Mouse (Mus musculus): ENCODE measurements around the gene Wars. TPM values are rescaled to one million over a fixed set of nuclear protein-coding genes. Genes with fewer than 3 reads are reported as not detected.

Wars gene
- polyA plus RNA-seq, 1 experiment from 2014 or later: 128 TPM

DNA sequence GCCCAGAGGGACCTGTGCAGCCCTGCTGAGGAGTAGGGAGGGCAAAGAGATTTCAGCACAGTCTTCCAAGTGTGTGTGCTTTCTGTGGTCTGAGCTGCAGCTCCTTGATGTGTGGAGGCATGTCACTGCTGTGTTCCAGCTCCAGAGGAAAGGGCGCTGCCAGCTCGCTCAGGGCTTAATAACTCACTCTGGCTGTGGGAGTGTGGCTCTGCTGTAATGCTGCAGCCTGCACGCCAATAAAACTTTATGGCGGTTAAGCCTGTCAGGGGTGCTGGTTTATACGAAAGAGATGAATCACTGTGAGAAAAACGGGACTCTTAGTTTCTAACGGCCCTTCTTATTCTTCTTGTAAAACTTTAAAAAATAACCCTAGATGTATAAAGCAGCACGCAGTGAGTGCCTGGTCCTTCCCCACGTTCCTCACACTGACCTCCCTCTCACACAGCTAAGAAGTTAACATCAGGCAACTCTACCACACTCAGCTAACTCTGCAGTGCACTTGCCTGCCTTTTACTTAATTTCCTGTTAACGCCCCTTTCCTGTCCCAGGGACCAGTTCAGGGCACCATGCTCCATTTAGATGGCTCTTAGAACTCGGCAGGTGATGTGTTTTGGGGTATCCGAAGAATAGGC is 20.9 kb upstream of the Wars start:
- Histone ChIP-seq H3K9me3 (ENCODE audit: control insufficient read depth, low read length) (no peaks in the 10 kb centered on the region), H3K27ac (ENCODE audit: low read depth, low read length) (peak overlapping the region; percentile 32; the same call in 1 of the 2 replicates), H3K4me3 (ENCODE audit: low read depth, low read length) (no peak overlapping the region), H3K27me3 (ENCODE audit: control insufficient read depth, insufficient read depth, low read length) (no peaks in the 10 kb centered on the region), H3K4me1 (ENCODE audit: control insufficient read depth, insufficient read depth, low read length) (peaks cover 45% of the 10 kb centered on the region), H3K4me2 (no peak overlapping the region), H3K9ac (ENCODE audit: low read length) (no peak overlapping the region), H3K36me3 (ENCODE audit: control insufficient read depth, insufficient read depth, low read length) (no peaks in the 10 kb centered on the region)
- DNase-seq (ENCODE audit: low spot score, missing footprints) (no peak), ATAC-seq (ENCODE audit: low FRiP score) (no peak)
- 73% methylated on average over 12 of the region's 12 CpGs for WGBS

DNA sequence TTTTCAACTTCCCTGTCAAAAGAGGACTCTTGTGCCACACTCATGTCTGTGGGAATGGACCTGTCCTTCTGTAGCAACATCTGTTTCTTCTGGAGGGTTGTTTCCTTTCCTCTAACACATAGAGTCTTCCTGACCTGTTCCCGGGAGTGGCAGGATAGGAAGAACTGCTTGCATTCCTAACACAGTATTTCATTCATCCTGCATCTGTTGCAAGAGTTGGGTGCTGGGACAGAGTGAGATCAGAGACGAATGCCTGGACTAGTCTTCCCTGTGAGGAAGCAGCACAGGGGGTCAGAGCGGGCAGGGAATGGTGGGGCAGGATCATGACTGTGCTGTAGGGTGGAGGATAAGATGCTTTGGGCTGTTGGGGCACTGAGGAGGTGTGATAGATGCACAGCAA is 20.2 kb upstream of the Wars start:
- 0 out of 2 replicates have a peak overlapping the region, but pooled peaks have one; percentile 32 for H3K27ac ChIP-seq (ENCODE audit: low read depth, low read length)
- peaks cover 45% of the 10 kb centered on the region for H3K4me1 ChIP-seq (ENCODE audit: control insufficient read depth, insufficient read depth, low read length)
- DNase-seq (ENCODE audit: low spot score, missing footprints) (no peak), ATAC-seq (ENCODE audit: low FRiP score) (no peak)
- no peak overlapping the region for H3K4me2 ChIP-seq
- no peaks in the 10 kb centered on the region for H3K27me3 ChIP-seq (ENCODE audit: control insufficient read depth, insufficient read depth, low read length)
- no peak overlapping the region for H3K9ac ChIP-seq (ENCODE audit: low read length)
- no peaks in the 10 kb centered on the region for H3K9me3 ChIP-seq (ENCODE audit: control insufficient read depth, low read length)
- no peaks in the 10 kb centered on the region for H3K36me3 ChIP-seq (ENCODE audit: control insufficient read depth, insufficient read depth, low read length)
- H3K4me3 ChIP-seq (ENCODE audit: low read depth, low read length): no peak overlapping the region
- 59% methylated on average over 3 of the region's 3 CpGs for WGBS

DNA sequence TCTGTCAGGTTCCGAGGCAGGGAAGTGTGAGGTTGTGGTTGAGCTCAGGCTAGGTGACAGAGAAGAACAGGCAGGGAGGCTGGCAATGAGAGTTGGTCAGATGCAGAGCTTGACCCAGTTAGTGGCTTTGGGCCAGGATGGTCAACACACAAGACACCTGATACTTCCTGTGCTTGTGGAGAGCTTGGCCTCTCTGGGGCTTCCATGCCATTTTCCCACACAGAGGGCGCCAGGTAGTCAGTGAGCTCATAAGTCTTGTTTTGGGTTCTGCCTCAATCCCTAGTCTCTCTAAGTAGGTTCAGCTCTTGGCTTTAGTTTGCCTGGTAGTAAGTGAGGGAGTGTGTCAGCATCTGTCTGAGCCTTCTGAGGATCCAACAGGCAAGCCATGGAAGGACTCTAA is 18.5 kb upstream of the Wars start:
- Histone ChIP-seq H3K27ac (ENCODE audit: low read depth, low read length) (no peak overlapping the region), H3K4me3 (ENCODE audit: low read depth, low read length) (no peak overlapping the region), H3K4me1 (ENCODE audit: control insufficient read depth, insufficient read depth, low read length) (peaks cover 41% of the 10 kb centered on the region), H3K9me3 (ENCODE audit: control insufficient read depth, low read length) (no peaks in the 10 kb centered on the region), H3K36me3 (ENCODE audit: control insufficient read depth, insufficient read depth, low read length) (no peaks in the 10 kb centered on the region), H3K4me2 (no peak overlapping the region), H3K27me3 (ENCODE audit: control insufficient read depth, insufficient read depth, low read length) (no peaks in the 10 kb centered on the region), H3K9ac (ENCODE audit: low read length) (no peak overlapping the region)
- WGBS: 81% methylated on average over 2 of the region's 2 CpGs
- DNase-seq (ENCODE audit: low spot score, missing footprints): no peak
- ATAC-seq (ENCODE audit: low FRiP score): no peak

DNA sequence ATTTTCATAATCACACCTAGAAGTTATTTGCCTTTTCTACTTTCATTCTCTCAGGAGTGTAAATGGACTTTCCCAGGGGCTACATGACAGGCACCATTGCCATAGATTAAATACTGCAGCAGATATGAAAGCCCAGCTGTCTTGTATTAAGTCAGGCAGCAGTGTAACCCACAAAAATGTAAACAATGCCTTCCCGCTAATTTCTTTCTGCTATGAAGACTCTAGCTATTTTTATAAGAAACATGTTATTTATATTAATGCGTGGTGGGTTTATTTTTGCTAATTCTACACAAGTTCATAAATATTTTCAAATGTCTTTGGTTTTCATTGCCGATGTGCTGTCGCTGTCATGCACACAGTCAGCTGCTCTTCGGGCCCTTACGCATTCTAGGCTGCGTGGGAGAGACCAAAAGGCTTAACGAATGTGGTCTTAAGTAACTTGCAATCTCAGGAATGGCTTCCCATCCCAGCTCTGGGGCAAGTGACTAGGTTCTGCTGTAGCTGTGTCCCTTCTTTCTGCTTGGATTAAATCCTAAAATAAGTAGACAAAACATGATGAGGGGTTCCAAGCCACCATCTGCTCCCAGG is 16.0 kb upstream of the Wars start:
- H3K27me3 ChIP-seq (ENCODE audit: control insufficient read depth, insufficient read depth, low read length): no peaks in the 10 kb centered on the region
- H3K36me3 ChIP-seq (ENCODE audit: control insufficient read depth, insufficient read depth, low read length): no peaks in the 10 kb centered on the region
- DNase-seq (ENCODE audit: low spot score, missing footprints) (no peak), ATAC-seq (ENCODE audit: low FRiP score) (no peak)
- 84% methylated on average over 8 of the region's 8 CpGs for WGBS
- H3K4me1 ChIP-seq (ENCODE audit: control insufficient read depth, insufficient read depth, low read length): peaks cover 36% of the 10 kb centered on the region
- no peak overlapping the region for H3K9ac ChIP-seq (ENCODE audit: low read length)
- no peak overlapping the region for H3K4me2 ChIP-seq
- H3K4me3 ChIP-seq (ENCODE audit: low read depth, low read length): no peak overlapping the region
- peak overlapping the region; percentile 60 for H3K27ac ChIP-seq (ENCODE audit: low read depth, low read length)
- H3K9me3 ChIP-seq (ENCODE audit: control insufficient read depth, low read length): no peaks in the 10 kb centered on the region

DNA sequence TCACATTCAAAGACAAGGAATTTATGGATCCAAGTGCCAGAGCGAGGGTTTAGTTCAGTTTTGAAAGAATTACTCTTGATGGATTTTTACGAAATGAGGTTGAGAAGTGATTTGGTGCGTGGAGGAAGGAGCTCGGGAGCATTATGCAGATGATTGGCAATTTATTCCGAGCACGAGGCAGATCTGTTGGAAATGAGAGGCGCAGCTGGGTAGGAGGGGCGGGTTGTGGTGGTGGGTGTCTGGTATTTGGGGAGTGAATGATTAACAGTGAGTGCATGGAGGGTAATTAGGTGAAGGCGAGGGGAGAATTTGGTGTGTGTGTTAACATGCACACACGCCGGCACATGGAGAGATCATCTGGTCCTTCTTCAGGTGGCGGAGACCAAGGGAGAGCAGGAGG is 12.4 kb upstream of the Wars start:
- DNase-seq (ENCODE audit: low spot score, missing footprints): no peak
- peak; percentile 25; the same call in 1 of the 2 replicates for ATAC-seq (ENCODE audit: low FRiP score)
- Histone ChIP-seq H3K9me3 (ENCODE audit: control insufficient read depth, low read length) (no peaks in the 10 kb centered on the region), H3K9ac (ENCODE audit: low read length) (no peak overlapping the region), H3K36me3 (ENCODE audit: control insufficient read depth, insufficient read depth, low read length) (no peaks in the 10 kb centered on the region), H3K27me3 (ENCODE audit: control insufficient read depth, insufficient read depth, low read length) (no peaks in the 10 kb centered on the region), H3K27ac (ENCODE audit: low read depth, low read length) (peak overlapping the region; percentile 76), H3K4me3 (ENCODE audit: low read depth, low read length) (no peak overlapping the region), H3K4me2 (no peak overlapping the region), H3K4me1 (ENCODE audit: control insufficient read depth, insufficient read depth, low read length) (peaks cover 23% of the 10 kb centered on the region)
- WGBS: 61% methylated on average over 12 of the region's 12 CpGs

DNA sequence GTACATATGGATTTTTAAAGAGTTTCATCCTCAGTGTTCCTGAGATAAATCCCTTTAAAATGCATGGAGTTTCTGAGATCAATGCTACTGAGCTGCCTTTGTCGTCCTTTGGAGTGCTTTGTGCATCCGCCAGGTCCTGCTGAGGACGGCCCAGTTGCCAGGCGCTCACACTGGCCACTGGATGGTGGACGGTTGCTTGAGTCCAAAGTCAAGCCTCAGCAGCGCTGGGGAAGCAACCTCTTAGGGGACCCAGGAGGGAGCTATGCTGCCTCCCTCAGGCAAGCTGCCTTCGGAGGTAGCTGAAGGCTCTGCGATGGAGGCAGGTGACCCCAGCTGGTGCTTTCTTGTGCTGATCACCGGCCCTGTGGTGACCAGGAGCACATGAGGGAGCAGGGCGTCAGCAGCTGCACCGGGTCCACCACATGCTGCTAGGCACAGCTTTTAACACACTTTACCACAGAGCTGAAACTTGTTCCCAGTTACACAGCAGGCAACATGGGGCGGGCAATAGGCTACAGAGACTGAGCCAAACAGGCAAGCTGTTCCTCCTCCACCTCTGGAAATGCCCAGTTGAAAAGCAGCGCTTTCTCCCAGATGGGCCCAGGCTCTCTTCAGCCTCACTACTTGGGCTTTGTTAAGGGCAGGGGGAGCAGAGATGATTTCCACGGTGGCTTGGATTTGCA is 11.8 kb upstream of the Wars start:
- no peaks in the 10 kb centered on the region for H3K36me3 ChIP-seq (ENCODE audit: control insufficient read depth, insufficient read depth, low read length)
- WGBS: 21% methylated on average over 14 of the region's 14 CpGs
- no peak overlapping the region for H3K4me3 ChIP-seq (ENCODE audit: low read depth, low read length)
- H3K4me1 ChIP-seq (ENCODE audit: control insufficient read depth, insufficient read depth, low read length): peaks cover 23% of the 10 kb centered on the region
- H3K9me3 ChIP-seq (ENCODE audit: control insufficient read depth, low read length): no peaks in the 10 kb centered on the region
- peak; percentile 54 for ATAC-seq (ENCODE audit: low FRiP score)
- no peak overlapping the region for H3K9ac ChIP-seq (ENCODE audit: low read length)
- DNase-seq (ENCODE audit: low spot score, missing footprints): peak; percentile 93
- H3K4me2 ChIP-seq: no peak overlapping the region
- no peaks in the 10 kb centered on the region for H3K27me3 ChIP-seq (ENCODE audit: control insufficient read depth, insufficient read depth, low read length)
- H3K27ac ChIP-seq (ENCODE audit: low read depth, low read length): peak overlapping the region; percentile 76

DNA sequence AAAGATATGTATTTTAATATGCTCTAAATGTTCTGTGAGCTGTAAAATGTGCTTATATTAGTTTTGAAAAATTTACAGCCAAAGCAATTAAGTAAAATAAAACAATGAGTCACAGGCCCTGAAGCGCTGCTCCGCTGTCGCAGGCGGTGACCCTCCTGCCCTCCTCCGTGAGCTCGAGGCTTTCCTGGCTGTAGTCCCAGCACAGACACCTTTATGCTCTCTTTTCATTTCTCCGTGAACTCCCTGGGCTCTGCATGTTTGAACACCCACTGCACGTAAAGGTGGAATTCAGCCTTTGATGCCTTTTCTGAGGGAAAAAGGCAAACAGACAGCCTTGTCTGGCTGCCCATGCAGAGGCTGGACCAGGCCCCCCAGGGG is 10.3 kb upstream of the Wars start:
- H3K4me1 ChIP-seq (ENCODE audit: control insufficient read depth, insufficient read depth, low read length): peaks cover 23% of the 10 kb centered on the region
- H3K4me3 ChIP-seq (ENCODE audit: low read depth, low read length): no peak overlapping the region
- H3K9ac ChIP-seq (ENCODE audit: low read length): no peak overlapping the region
- H3K27me3 ChIP-seq (ENCODE audit: control insufficient read depth, insufficient read depth, low read length): no peaks in the 10 kb centered on the region
- ATAC-seq (ENCODE audit: low FRiP score): no peak
- no peak for DNase-seq (ENCODE audit: low spot score, missing footprints)
- no peaks in the 10 kb centered on the region for H3K36me3 ChIP-seq (ENCODE audit: control insufficient read depth, insufficient read depth, low read length)
- H3K9me3 ChIP-seq (ENCODE audit: control insufficient read depth, low read length): no peaks in the 10 kb centered on the region
- no peak overlapping the region for H3K27ac ChIP-seq (ENCODE audit: low read depth, low read length)
- no peak overlapping the region for H3K4me2 ChIP-seq
- 64% methylated on average over 8 of the region's 8 CpGs for WGBS

DNA sequence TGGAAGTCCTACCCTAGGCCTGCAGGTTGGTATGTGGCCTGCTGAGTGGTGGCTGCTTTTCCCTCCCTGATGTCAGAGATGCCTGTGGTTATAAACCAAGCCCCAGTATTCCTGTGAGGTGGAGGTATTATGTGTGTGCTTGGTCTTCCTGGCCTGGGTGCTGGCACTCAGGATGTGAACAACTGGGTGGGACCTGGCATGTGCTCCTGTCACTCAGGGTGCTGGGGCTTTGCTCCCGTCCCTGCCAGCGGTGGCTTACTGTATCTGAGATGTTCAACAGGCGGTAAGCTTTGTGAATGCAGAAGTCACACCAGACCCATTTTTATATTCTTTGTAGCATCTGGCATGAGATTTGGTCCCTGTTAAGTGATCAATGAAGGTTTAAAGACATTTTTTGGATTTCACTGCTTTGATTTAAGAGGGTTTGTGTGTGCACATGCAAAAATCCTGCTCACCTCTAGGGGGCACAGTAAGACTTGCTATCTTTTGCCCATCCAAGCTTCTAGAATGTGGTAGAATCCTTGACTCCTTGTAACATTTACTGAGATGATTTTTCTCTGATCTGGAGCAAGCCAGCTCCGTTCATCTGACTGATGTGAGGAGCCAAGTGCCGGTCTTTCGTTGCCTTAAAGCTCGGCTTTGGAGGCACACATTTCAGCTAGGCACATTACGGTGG is 9.8 kb upstream of the Wars start:
- no peaks in the 10 kb centered on the region for H3K36me3 ChIP-seq (ENCODE audit: control insufficient read depth, insufficient read depth, low read length)
- no peak overlapping the region for H3K27ac ChIP-seq (ENCODE audit: low read depth, low read length)
- no peak overlapping the region for H3K4me3 ChIP-seq (ENCODE audit: low read depth, low read length)
- no peak overlapping the region for H3K9ac ChIP-seq (ENCODE audit: low read length)
- no peaks in the 10 kb centered on the region for H3K27me3 ChIP-seq (ENCODE audit: control insufficient read depth, insufficient read depth, low read length)
- ATAC-seq (ENCODE audit: low FRiP score) (no peak), DNase-seq (ENCODE audit: low spot score, missing footprints) (peak; percentile 95)
- H3K9me3 ChIP-seq (ENCODE audit: control insufficient read depth, low read length): no peaks in the 10 kb centered on the region
- H3K4me1 ChIP-seq (ENCODE audit: control insufficient read depth, insufficient read depth, low read length): peaks cover 20% of the 10 kb centered on the region
- H3K4me2 ChIP-seq: no peak overlapping the region
- WGBS: 82% methylated on average over 8 of the region's 8 CpGs

DNA sequence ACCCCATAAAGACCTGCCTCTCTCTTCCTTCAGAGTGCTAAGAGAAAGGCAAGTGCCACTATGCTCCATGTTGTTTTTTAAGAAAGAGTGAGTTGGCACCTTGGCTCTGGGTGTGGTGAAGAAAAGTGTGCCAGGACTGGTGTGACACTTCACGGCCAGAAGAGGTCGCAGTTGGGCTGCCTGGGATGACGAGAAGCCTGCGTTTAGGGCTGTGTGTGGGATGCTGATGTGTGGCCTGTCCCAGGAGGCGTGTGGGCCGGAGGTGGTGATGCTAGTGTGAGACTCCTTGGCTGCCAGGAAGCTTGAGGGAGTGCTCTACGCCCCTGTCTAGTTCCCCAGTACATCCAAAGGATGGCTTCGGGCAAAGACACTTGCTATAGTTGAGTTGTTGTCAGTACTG is 9.0 kb upstream of the Wars start:
- H3K9me3 ChIP-seq (ENCODE audit: control insufficient read depth, low read length): no peaks in the 10 kb centered on the region
- H3K4me2 ChIP-seq: no peak overlapping the region
- H3K27ac ChIP-seq (ENCODE audit: low read depth, low read length): no peak overlapping the region
- H3K27me3 ChIP-seq (ENCODE audit: control insufficient read depth, insufficient read depth, low read length): no peaks in the 10 kb centered on the region
- H3K4me3 ChIP-seq (ENCODE audit: low read depth, low read length): no peak overlapping the region
- DNase-seq (ENCODE audit: low spot score, missing footprints): peak; percentile 95
- peak; percentile 56 for ATAC-seq (ENCODE audit: low FRiP score)
- H3K9ac ChIP-seq (ENCODE audit: low read length): no peak overlapping the region
- no peaks in the 10 kb centered on the region for H3K36me3 ChIP-seq (ENCODE audit: control insufficient read depth, insufficient read depth, low read length)
- H3K4me1 ChIP-seq (ENCODE audit: control insufficient read depth, insufficient read depth, low read length): peaks cover 20% of the 10 kb centered on the region
- 22% methylated on average over 8 of the region's 8 CpGs for WGBS

All from midbrain, embryonic 11.5 days (tissue).